15 mouse cellular contexts compared by ENCODE assay signal in genomic region chr2:101464291-101465140, GRCm38 (mm10).
DNase-seq lines count a peak whose midpoint lies in the region; ATAC-seq and TF ChIP-seq lines count a peak whose summit lies in the region.
"Had no signal": no experiment of that assay in that cellular context is flagged by ENCODE, and none has a peak within 500 bp of the region (broad histone marks: within the 10 kb centered on the region; RNA-seq: fewer than 3 reads in every experiment).

No protein-coding gene starts in this region.

- TF ChIP-seq CTCF in midbrain, postnatal 0 days (IDR thresholded peaks at IDR 0.05): no peak

- peak; percentile 26; the same call in 1 of the 2 replicates for ATAC-seq in forebrain, embryonic 15.5 days (replicated peaks)
- ATAC-seq in forebrain, embryonic 13.5 days: no peak
- 0 out of 2 replicates have a peak, but pooled peaks have one; percentile 40 for ATAC-seq in midbrain, embryonic 13.5 days
- no peak for ATAC-seq in midbrain, postnatal 0 days (ENCODE audit: low FRiP score)
- 0 out of 2 replicates have a peak, but pooled peaks have one; percentile 50 for ATAC-seq in hindbrain, embryonic 12.5 days (ENCODE audit: low FRiP score)
- ATAC-seq: intestine, embryonic 16.5 days had no signal

- peaks cover 3% of the 10 kb centered on the region; the same call in 1 of the 2 replicates for H3K4me1 ChIP-seq in forebrain, embryonic 15.5 days
- H3K4me1 ChIP-seq in forebrain, embryonic 13.5 days: peaks cover 6% of the 10 kb centered on the region
- peaks cover 10% of the 10 kb centered on the region; the same call in 1 of the 2 replicates for H3K4me1 ChIP-seq in midbrain, embryonic 13.5 days (replicated peaks)
- H3K4me1 ChIP-seq in midbrain, postnatal 0 days (ENCODE audit: insufficient read depth, low read length): no peaks in the 10 kb centered on the region
- no peaks in the 10 kb centered on the region for H3K4me1 ChIP-seq in hindbrain, embryonic 12.5 days

- H3K4me3 ChIP-seq in forebrain, embryonic 15.5 days: no peak overlapping the region
- H3K4me3 ChIP-seq in forebrain, embryonic 13.5 days: no peak overlapping the region
- H3K4me3 ChIP-seq in midbrain, embryonic 13.5 days (replicated peaks): no peak overlapping the region
- no peak overlapping the region for H3K4me3 ChIP-seq in midbrain, postnatal 0 days (ENCODE audit: low read depth, low read length)
- no peak overlapping the region for H3K4me3 ChIP-seq in hindbrain, embryonic 12.5 days
- H3K4me3 ChIP-seq: myocyte had no signal

- no peaks in the 10 kb centered on the region for H3K27me3 ChIP-seq in forebrain, embryonic 15.5 days
- no peaks in the 10 kb centered on the region for H3K27me3 ChIP-seq in forebrain, embryonic 13.5 days
- H3K27me3 ChIP-seq in midbrain, embryonic 13.5 days: no peaks in the 10 kb centered on the region
- H3K27me3 ChIP-seq in midbrain, postnatal 0 days (ENCODE audit: insufficient read depth, low read length): no peaks in the 10 kb centered on the region
- no peaks in the 10 kb centered on the region for H3K27me3 ChIP-seq in hindbrain, embryonic 12.5 days

- DNase-seq in midbrain, postnatal 0 days (ENCODE audit: low spot score): no peak
- peak; percentile 42 for DNase-seq in retina, embryonic 14.5 days (ENCODE audit: low spot score)
- no peak for DNase-seq in right cerebral cortex, postnatal 25 days
- no peak for DNase-seq in layer of hippocampus, postnatal 25 days (ENCODE audit: extremely low spot score in 1 of 2, low spot score in 1 of 2)
- DNase-seq: adrenal gland, postnatal 36 days; gastrocnemius, postnatal 36 days; kidney, postnatal 36 days; layer of hippocampus, postnatal 36 days had no signal

- H3K36me3 ChIP-seq in forebrain, embryonic 15.5 days: no peaks in the 10 kb centered on the region
- no peaks in the 10 kb centered on the region for H3K36me3 ChIP-seq in forebrain, embryonic 13.5 days (ENCODE audit: poor library complexity, severe bottlenecking)
- no peaks in the 10 kb centered on the region for H3K36me3 ChIP-seq in midbrain, embryonic 13.5 days
- H3K36me3 ChIP-seq in midbrain, postnatal 0 days (ENCODE audit: insufficient read depth, low read length): no peaks in the 10 kb centered on the region
- no peaks in the 10 kb centered on the region for H3K36me3 ChIP-seq in hindbrain, embryonic 12.5 days

- WGBS in forebrain, embryonic 15.5 days: 70% methylated on average over 9 of the region's 9 CpGs
- 67% methylated on average over 9 of the region's 9 CpGs for WGBS in forebrain, embryonic 13.5 days
- 73% methylated on average over 9 of the region's 9 CpGs for WGBS in midbrain, embryonic 13.5 days
- 60% methylated on average over 9 of the region's 9 CpGs for WGBS in midbrain, postnatal 0 days
- 59% methylated on average over 9 of the region's 9 CpGs for WGBS in hindbrain, embryonic 12.5 days

- no peak overlapping the region for H3K27ac ChIP-seq in forebrain, embryonic 15.5 days (replicated peaks)
- H3K27ac ChIP-seq in forebrain, embryonic 13.5 days: no peak overlapping the region
- no peak overlapping the region for H3K27ac ChIP-seq in midbrain, embryonic 13.5 days
- no peak overlapping the region for H3K27ac ChIP-seq in midbrain, postnatal 0 days (ENCODE audit: low read depth, low read length)
- H3K27ac ChIP-seq in hindbrain, embryonic 12.5 days: no peak overlapping the region
- H3K27ac ChIP-seq: macrophage had no signal

- no peaks in the 10 kb centered on the region for H3K9me3 ChIP-seq in forebrain, embryonic 15.5 days
- H3K9me3 ChIP-seq in forebrain, embryonic 13.5 days (replicated peaks): no peaks in the 10 kb centered on the region
- no peaks in the 10 kb centered on the region for H3K9me3 ChIP-seq in midbrain, embryonic 13.5 days
- no peaks in the 10 kb centered on the region for H3K9me3 ChIP-seq in midbrain, postnatal 0 days (ENCODE audit: low read length)
- H3K9me3 ChIP-seq in hindbrain, embryonic 12.5 days (replicated peaks): no peaks in the 10 kb centered on the region

- no peak overlapping the region for H3K4me2 ChIP-seq in forebrain, embryonic 15.5 days (replicated peaks)
- no peak overlapping the region for H3K4me2 ChIP-seq in forebrain, embryonic 13.5 days
- no peak overlapping the region for H3K4me2 ChIP-seq in midbrain, embryonic 13.5 days (replicated peaks)
- H3K4me2 ChIP-seq in midbrain, postnatal 0 days (ENCODE audit: low read depth, low read length, poor library complexity, severe bottlenecking): no peak overlapping the region
- H3K4me2 ChIP-seq in hindbrain, embryonic 12.5 days (replicated peaks): no peak overlapping the region

- no peak overlapping the region for H3K9ac ChIP-seq in forebrain, embryonic 15.5 days (replicated peaks)
- no peak overlapping the region; the same call in 1 of the 2 replicates for H3K9ac ChIP-seq in forebrain, embryonic 13.5 days
- H3K9ac ChIP-seq in midbrain, embryonic 13.5 days (replicated peaks): no peak overlapping the region
- H3K9ac ChIP-seq in midbrain, postnatal 0 days (replicated peaks; ENCODE audit: low read length, poor library complexity, severe bottlenecking): no peak overlapping the region
- no peak overlapping the region for H3K9ac ChIP-seq in hindbrain, embryonic 12.5 days

Comparison
In these comparisons a context has a peak if more than half of its experiments do, and no peak if none do; other contexts are left out.
1. ATAC-seq: peak in forebrain, embryonic 15.5 days (single experiment), midbrain, embryonic 13.5 days (single experiment) and hindbrain, embryonic 12.5 days (single experiment); none in forebrain, embryonic 13.5 days (single experiment) and midbrain, postnatal 0 days (single experiment).